Mouse (Mus musculus) heart, embryonic 11.5 days (tissue): ENCODE results near the gene Plekha6. TPM values are rescaled to one million over a fixed set of nuclear protein-coding genes. Genes with fewer than 3 reads are reported as not detected.

ENCODE experiments used
- ATAC-seq: fragments of 200-750 bp; cut with Nextera tagmentation; replicated peaks from 2 replicates; pipeline ENCODE4 v1.8.0; 2017; ENCODE audit warnings: moderate library complexity; ENCODE audit not compliant: insufficient number of reproducible peaks, low FRiP score, low TSS enrichment
- H3K27ac ChIP-seq: fragments of 300-500 bp; sonication (generic); 2 replicates; pipeline ENCODE4 v1.5.1; 2014; ENCODE audit warnings: mild to moderate bottlenecking, low read depth, low read length
- H3K27me3 ChIP-seq: fragments of 300-500 bp; sonication (generic); 2 replicates; pipeline ENCODE4 v1.6.1; 2014; ENCODE audit warnings: mild to moderate bottlenecking, low read length, mixed read lengths; ENCODE audit not compliant: control insufficient read depth, insufficient read depth
- H3K36me3 ChIP-seq: fragments of 300-500 bp; sonication (generic); 2 replicates; pipeline ENCODE4 v1.6.1; 2014; ENCODE audit warnings: mild to moderate bottlenecking, low read length, moderate library complexity, mixed read lengths; ENCODE audit not compliant: control insufficient read depth, insufficient read depth
- H3K4me1 ChIP-seq: fragments of 300-500 bp; sonication (generic); 2 replicates; pipeline ENCODE4 v1.6.1; 2014; ENCODE audit warnings: low read length; ENCODE audit not compliant: control insufficient read depth, insufficient read depth
- H3K4me2 ChIP-seq: fragments of 300-500 bp; sonication (generic); 2 replicates; pipeline ENCODE4 v1.6.1; 2014; ENCODE audit warnings: mild to moderate bottlenecking, moderate library complexity
- H3K4me3 ChIP-seq: fragments of 300-500 bp; sonication (generic); 2 replicates; pipeline ENCODE4 v1.5.1; 2014; ENCODE audit warnings: low read depth, low read length
- H3K9ac ChIP-seq: fragments of 300-500 bp; sonication (generic); 2 replicates; pipeline ENCODE4 v1.6.1; 2014; ENCODE audit warnings: mild to moderate bottlenecking, low read depth, low read length, moderate library complexity
- H3K9me3 ChIP-seq: fragments of 300-500 bp; sonication (generic); replicated peaks from 2 replicates; pipeline ENCODE4 v1.6.1; 2016; ENCODE audit warnings: low read length; ENCODE audit not compliant: control insufficient read depth
- WGBS: fragments of 180-500 bp; shearing (Covaris S2); extraction: QIAGEN DNeasy Blood & Tissue Kit; methylation state at CpG from one replicate; pipeline ENCODE4 v1.1.7; 2014; ENCODE audit not compliant: insufficient replicate concordance; 5-methylcytosine and 5-hydroxymethylcytosine counted together
- polyA plus RNA-seq: library from polyadenylated mRNA; unstranded; fragments of >200 nt; fragmentation: Nextera tagmentation; extraction: Ambion mirVana; gene quantifications from 2 replicates; pipeline ENCODE4 v1.2.1, GENCODE M21; 2014

The Plekha6 gene
- polyA plus RNA-seq, 1 experiment from 2014 or later, result 13.6 TPM

DNA sequence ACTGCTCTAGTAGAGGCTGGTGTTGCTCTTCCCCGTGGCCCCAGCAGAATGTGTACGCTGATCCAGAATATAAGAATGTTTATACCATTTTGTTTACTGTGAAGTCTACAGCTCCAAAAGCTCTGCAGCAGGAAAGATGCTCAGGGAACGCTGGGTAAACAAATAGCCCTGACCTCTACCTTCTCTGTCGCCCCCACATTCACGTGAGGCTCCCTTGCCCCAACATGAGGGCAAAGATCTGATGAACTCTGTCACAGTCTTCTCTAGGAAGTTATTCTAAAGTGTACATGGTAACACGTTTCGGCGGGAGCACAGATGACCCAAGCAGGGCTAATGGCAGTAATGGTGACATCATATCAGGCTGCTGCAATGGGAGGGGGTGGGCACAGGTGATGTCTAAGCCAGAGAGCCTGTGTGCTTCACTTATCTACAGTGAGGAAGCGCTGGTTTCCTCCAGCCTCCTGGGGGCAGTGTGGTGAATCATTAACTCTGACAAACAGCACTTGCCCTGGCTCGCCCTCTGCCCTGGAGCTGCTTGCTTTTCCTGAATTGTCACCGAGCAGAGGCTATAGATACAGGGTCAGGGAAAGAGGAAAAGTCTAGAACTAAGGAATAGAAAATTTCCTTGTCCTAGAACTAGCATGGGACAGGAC, 101.2 kb downstream of the Plekha6 start:
- H3K4me3 ChIP-seq, result no peak overlapping the region
- H3K9me3 ChIP-seq, result peaks cover 3% of the 10 kb centered on the region; the same call in 1 of the 2 replicates
- H3K9ac ChIP-seq, result no peak overlapping the region
- H3K4me2 ChIP-seq, result no peak overlapping the region
- no peak for ATAC-seq
- WGBS, result 59% methylated on average over 11 of the region's 11 CpGs
- H3K27ac ChIP-seq, result no peak overlapping the region
- H3K27me3 ChIP-seq, result no peaks in the 10 kb centered on the region
- H3K36me3 ChIP-seq, result peaks cover 9% of the 10 kb centered on the region
- peaks cover 20% of the 10 kb centered on the region for H3K4me1 ChIP-seq

DNA sequence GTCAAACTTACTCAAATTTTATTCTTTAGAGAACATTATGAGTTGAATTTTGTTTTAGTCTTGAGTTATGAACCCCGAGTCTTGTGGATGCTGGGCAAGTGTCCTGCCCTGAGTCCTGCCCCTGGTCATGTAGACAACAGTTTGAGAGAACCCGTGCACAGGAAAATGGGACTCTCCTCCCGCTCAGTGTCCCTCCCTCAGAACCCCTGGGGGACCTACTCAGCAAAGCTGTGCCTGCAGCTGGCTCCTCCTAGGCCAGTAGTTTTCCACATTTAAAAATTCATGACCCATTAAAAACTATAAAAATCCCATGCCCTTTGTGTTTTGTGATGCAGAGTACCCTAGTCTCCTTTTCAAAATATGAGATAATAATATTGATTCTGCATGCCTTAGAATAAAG, 103.1 kb downstream of the Plekha6 start:
- Histone ChIP-seq H3K27me3 (no peaks in the 10 kb centered on the region), H3K9ac (no peak overlapping the region), H3K27ac (no peak overlapping the region), H3K4me1 (peaks cover 24% of the 10 kb centered on the region), H3K36me3 (peaks cover 5% of the 10 kb centered on the region), H3K4me2 (no peak overlapping the region), H3K9me3 (peaks cover 3% of the 10 kb centered on the region; the same call in 1 of the 2 replicates), H3K4me3 (no peak overlapping the region)
- no peak for ATAC-seq
- 74% methylated on average over 3 of the region's 3 CpGs for WGBS

DNA sequence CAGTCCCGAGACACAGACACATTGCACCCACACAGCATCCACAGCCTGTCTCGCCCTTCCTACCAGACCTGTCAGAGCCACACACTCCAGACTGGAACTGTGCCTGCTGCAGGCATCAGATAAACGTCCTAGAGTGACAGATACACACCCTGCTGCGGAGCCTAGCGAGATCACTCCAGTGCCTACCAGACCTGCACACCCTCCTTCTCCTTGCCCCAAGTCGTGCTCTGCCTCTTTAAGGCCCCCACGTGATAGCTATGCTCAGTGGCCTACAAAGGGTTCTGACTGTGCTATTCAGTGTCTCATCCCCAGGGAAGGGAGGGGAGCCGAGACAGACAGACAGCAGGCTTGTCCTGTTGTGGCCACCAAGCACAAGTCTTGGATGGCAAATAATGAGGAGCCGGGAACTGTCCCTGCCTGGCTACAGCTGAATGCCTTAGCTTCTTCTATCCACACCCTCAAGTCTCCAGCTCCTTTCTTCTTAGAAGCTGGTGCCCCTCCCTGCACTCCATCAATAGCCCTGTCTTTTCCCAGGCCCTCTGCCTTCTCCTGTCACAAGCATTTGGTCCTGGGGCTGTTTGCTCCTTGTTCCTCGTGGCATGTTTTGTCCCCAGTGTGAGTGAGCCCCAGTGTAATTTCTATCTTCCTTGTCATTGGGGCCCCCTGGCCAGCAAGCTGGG, 103.9 kb downstream of the Plekha6 start:
- Histone ChIP-seq H3K4me2 (no peak overlapping the region), H3K4me1 (peaks cover 24% of the 10 kb centered on the region), H3K9ac (no peak overlapping the region), H3K9me3 (no peaks in the 10 kb centered on the region), H3K36me3 (0 out of 2 replicates have a peak, but pooled peaks cover 2% of the 10 kb centered on the region), H3K4me3 (no peak overlapping the region), H3K27ac (0 out of 2 replicates have a peak overlapping the region, but pooled peaks have one; percentile 31), H3K27me3 (no peaks in the 10 kb centered on the region)
- no peak for ATAC-seq
- 18% methylated on average over 10 of the region's 10 CpGs for WGBS

DNA sequence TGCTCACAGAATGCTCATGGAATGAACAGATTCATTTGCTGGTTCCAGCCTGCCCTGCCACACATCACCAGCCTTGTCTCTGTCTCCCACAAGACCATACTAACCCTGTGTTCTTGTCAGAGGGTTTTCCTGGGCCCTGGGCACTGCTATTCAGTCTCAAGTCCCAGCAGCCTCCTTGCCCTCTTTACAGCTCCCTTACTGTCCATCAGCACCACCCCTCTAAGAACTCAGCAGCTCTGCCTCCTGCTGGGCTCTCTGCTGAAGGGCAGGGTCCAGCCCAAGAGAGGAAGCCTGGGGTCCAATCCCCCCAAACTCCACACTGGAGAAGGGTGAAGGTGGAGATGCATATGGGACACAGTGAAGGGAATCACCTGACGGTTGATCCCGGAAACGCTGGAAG, 104.5 kb downstream of the Plekha6 start:
- Histone ChIP-seq H3K4me2 (no peak overlapping the region), H3K4me3 (no peak overlapping the region), H3K9me3 (no peaks in the 10 kb centered on the region), H3K9ac (no peak overlapping the region), H3K27ac (no peak overlapping the region), H3K27me3 (no peaks in the 10 kb centered on the region), H3K36me3 (0 out of 2 replicates have a peak, but pooled peaks cover 2% of the 10 kb centered on the region), H3K4me1 (peaks cover 24% of the 10 kb centered on the region)
- no peak for ATAC-seq
- WGBS, result 70% methylated on average over 3 of the region's 3 CpGs

DNA sequence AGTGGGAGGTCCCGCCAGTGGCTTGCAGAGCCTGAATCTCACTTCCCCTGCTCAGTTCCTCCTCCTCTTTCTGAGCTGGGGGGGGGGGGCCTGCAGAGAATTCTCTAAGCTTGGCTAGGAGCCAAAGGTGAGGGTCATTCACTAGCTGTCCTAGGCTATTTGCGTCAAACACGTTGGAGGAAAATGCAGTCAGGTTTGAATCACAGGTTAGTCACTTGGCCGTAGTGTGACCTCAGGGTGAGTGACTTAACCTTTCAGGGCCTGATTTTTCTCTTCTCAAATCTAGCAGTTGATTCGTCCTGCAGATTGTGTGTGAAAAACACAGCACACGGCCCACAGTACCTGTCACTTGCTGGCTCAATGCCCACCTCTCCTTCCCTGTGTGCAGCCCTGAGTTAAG, 106.3 kb downstream of the Plekha6 start:
- H3K27ac ChIP-seq, result no peak overlapping the region
- WGBS, result 43% methylated on average over 6 of the region's 6 CpGs
- peaks cover 24% of the 10 kb centered on the region for H3K4me1 ChIP-seq
- H3K4me3 ChIP-seq, result no peak overlapping the region
- H3K9me3 ChIP-seq, result no peaks in the 10 kb centered on the region
- H3K9ac ChIP-seq, result no peak overlapping the region
- 0 out of 2 replicates have a peak, but pooled peaks cover 5% of the 10 kb centered on the region for H3K36me3 ChIP-seq
- no peaks in the 10 kb centered on the region for H3K27me3 ChIP-seq
- H3K4me2 ChIP-seq, result no peak overlapping the region
- ATAC-seq, result no peak

DNA sequence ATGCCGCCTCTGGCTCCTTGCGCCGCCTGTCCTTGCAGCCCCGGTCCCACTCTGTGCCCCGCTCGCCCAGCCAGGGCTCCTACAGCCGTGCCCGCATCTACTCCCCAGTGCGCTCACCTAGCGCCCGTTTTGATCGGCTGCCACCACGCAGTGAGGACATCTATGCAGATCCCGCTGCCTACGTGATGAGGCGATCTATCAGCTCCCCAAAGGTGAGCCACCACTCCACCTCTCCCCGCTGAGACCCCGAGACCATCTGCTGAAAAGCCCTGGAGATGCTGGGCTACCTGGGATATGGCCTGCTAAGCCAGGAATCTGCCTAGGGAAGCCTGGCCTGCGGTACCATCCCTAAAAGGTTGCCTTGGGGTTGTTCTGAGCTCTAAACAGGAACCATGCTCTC, 110.2 kb downstream of the Plekha6 start:
- no peak overlapping the region for H3K9ac ChIP-seq
- 86% methylated on average over 19 of the region's 19 CpGs for WGBS
- H3K27ac ChIP-seq, result no peak overlapping the region
- H3K4me1 ChIP-seq, result peaks cover 9% of the 10 kb centered on the region; the same call in 1 of the 2 replicates
- H3K36me3 ChIP-seq, result 0 out of 2 replicates have a peak, but pooled peaks cover 5% of the 10 kb centered on the region
- no peak overlapping the region for H3K4me2 ChIP-seq
- H3K27me3 ChIP-seq, result no peaks in the 10 kb centered on the region
- H3K9me3 ChIP-seq, result no peaks in the 10 kb centered on the region
- H3K4me3 ChIP-seq, result no peak overlapping the region
- no peak for ATAC-seq

DNA sequence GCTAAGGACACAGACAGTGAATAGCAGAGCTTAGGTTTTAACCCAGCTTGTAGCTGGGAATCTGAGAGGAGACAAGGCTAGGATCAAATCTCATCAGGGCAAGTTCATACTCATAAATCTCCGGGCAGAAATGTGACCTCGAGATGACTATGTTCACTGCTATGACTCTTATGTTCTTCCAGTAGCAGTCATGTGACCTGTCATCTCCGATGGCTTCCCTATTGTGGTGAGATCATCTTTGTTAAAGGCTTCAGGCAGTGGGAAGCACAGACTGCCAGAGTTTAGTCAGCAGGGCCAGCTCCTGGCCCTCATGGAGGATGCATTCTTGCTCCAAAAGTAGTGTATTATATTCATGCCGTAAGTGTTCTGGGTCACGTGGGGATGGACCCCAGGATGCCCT, 113.0 kb downstream of the Plekha6 start:
- Histone ChIP-seq H3K4me3 (no peak overlapping the region), H3K27me3 (no peaks in the 10 kb centered on the region), H3K9me3 (no peaks in the 10 kb centered on the region), H3K9ac (no peak overlapping the region), H3K27ac (no peak overlapping the region), H3K4me2 (no peak overlapping the region), H3K4me1 (peaks cover 4% of the 10 kb centered on the region), H3K36me3 (0 out of 2 replicates have a peak, but pooled peaks cover 5% of the 10 kb centered on the region)
- 75% methylated on average over 5 of the region's 5 CpGs for WGBS
- ATAC-seq, result no peak

DNA sequence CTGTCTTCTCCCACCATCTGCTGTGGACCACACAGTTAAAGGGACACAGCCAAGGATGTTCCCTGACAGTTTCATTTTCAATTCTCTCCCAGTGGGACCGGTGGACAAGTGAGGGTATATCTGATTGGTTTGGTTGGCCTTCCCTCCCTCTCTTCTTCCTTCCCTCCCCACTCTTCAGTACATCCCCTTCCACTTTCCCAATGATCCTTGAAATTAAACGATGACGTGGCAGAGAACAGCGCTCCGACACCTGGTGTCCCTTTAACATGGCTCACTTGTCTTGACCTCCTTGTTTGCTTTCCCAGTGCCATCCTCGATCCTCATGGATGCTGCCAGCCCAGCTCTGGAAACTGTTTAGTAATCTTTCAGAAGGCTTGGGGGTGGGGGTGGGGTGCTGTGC, 114.5 kb downstream of the Plekha6 start:
- no peak for ATAC-seq
- H3K36me3 ChIP-seq, result 0 out of 2 replicates have a peak, but pooled peaks cover 3% of the 10 kb centered on the region

More for the DNA sequence above, 114.5 kb downstream of the Plekha6 start:
- Histone ChIP-seq H3K9ac (no peak overlapping the region), H3K27ac (no peak overlapping the region), H3K4me1 (peaks cover 14% of the 10 kb centered on the region), H3K4me2 (no peak overlapping the region), H3K4me3 (no peak overlapping the region), H3K27me3 (no peaks in the 10 kb centered on the region), H3K9me3 (no peaks in the 10 kb centered on the region)
- WGBS, result 74% methylated on average over 6 of the region's 6 CpGs
